Mouse (Mus musculus) neural tube, embryonic 11.5 days (tissue): Measurements from ENCODE around the gene Baat. TPM values are rescaled to one million over a fixed set of nuclear protein-coding genes. Genes with fewer than 3 reads are reported as not detected.
"Not testable (repeated sequence)": the region's sequence is repeated elsewhere in the genome, so short reads cannot be mapped to it uniquely, and the experiment has no call there.

Source experiments
- ATAC-seq: fragments of 200-750 bp; cut with Nextera tagmentation; 2 replicates; pipeline ENCODE4 v1.8.0; 2017; ENCODE audit warnings: moderate number of reproducible peaks, mild to moderate bottlenecking, moderate TSS enrichment, moderate library complexity; ENCODE audit not compliant: insufficient read depth, low FRiP score, low TSS enrichment
- DNase-seq: peaks from one replicate; pipeline ENCODE4 v3.0.0-alpha.2; 2015; ENCODE audit warnings: low spot score
- H3K27ac ChIP-seq: fragments of 300-500 bp; sonication (generic); 2 replicates; pipeline ENCODE4 v1.5.1; 2014; ENCODE audit warnings: low read depth, mild to moderate bottlenecking, low read length
- H3K27me3 ChIP-seq: fragments of 300-500 bp; sonication (generic); 2 replicates; pipeline ENCODE4 v1.6.1; 2014; ENCODE audit warnings: mild to moderate bottlenecking, low read length, mixed read lengths; ENCODE audit not compliant: control insufficient read depth, insufficient read depth
- H3K36me3 ChIP-seq: fragments of 300-500 bp; sonication (generic); 2 replicates; pipeline ENCODE4 v1.6.1; 2014; ENCODE audit warnings: mild to moderate bottlenecking, low read length, moderate library complexity, mixed read lengths; ENCODE audit not compliant: control insufficient read depth, insufficient read depth
- H3K4me1 ChIP-seq: fragments of 300-500 bp; sonication (generic); 2 replicates; pipeline ENCODE4 v1.6.1; 2014; ENCODE audit warnings: low read length, mixed read lengths; ENCODE audit not compliant: control insufficient read depth, insufficient read depth
- H3K4me2 ChIP-seq: fragments of 300-500 bp; sonication (generic); 2 replicates; pipeline ENCODE4 v1.6.1; 2014; ENCODE audit warnings: low read depth, mild to moderate bottlenecking, moderate library complexity
- H3K4me3 ChIP-seq: fragments of 300-500 bp; sonication (generic); 2 replicates; pipeline ENCODE4 v1.5.1; 2014; ENCODE audit warnings: low read depth, low read length
- H3K9ac ChIP-seq: fragments of 300-500 bp; sonication (generic); 2 replicates; pipeline ENCODE4 v1.6.1; 2014; ENCODE audit warnings: mild to moderate bottlenecking, low read length
- H3K9me3 ChIP-seq: fragments of 300-500 bp; sonication (generic); 2 replicates; pipeline ENCODE4 v1.6.1; 2016; ENCODE audit warnings: low read length; ENCODE audit not compliant: control insufficient read depth
- WGBS: fragments of 180-500 bp; shearing (Covaris S2); extraction: QIAGEN DNeasy Blood & Tissue Kit; methylation state at CpG from one replicate; pipeline ENCODE4 v1.1.7; 2014; 5-methylcytosine and 5-hydroxymethylcytosine counted together
- polyA plus RNA-seq: library from polyadenylated mRNA; unstranded; fragments of >200 nt; fragmentation: Nextera tagmentation; extraction: Ambion mirVana; gene quantifications from 2 replicates; pipeline ENCODE4 v1.2.1, GENCODE M21; 2014

Gene Baat
- polyA plus RNA-seq, 1 experiment from 2014 or later: 0.19 TPM

DNA sequence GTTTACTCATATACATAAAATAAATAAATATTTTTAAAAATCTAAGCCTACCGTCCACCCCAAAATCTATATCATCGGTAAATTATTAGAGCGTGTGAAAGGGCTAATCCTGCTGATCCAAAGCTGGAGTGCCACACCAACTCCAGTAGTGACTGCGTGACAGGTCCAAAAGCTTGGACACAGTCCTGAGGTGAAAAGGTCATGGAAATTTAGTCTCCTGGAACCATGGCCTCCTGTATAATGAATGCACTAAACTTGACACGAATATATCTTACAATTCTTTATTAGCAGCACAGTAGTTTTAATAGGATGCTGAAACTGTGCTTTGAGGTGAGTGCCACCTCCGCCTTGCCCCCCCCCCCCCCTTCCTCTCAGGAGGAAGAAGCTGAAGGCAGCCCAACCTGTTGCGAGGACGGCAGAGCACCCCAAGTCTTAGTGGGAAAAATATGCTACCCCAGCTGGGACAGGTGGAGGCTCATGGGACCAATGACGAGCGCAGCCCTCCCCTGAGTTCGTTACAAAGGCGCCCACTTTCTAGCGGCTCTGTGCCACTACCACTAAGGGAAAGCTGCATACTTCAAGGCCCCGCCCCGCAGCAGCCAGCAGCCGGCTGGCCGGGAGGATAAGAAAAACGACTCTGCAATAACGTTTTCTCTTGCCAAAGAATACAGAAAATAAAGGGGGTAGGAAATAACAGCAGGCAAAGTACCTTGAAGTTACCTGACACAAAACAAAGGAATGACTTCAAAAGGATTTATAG lies 28.1 kb downstream of the Baat start:
- ATAC-seq (peak; percentile 80; the same call in 1 of the 2 replicates), DNase-seq (peak; percentile 26)
- H3K27ac ChIP-seq: no peak overlapping the region
- 22% methylated on average over 19 of the region's 19 CpGs for WGBS
- no peaks in the 10 kb centered on the region for H3K27me3 ChIP-seq
- no peaks in the 10 kb centered on the region for H3K36me3 ChIP-seq
- no peaks in the 10 kb centered on the region for H3K4me1 ChIP-seq
- peak overlapping the region; percentile 28 for H3K4me2 ChIP-seq
- H3K4me3 ChIP-seq: no peak overlapping the region
- H3K9ac ChIP-seq: no peak overlapping the region
- no peaks in the 10 kb centered on the region for H3K9me3 ChIP-seq

DNA sequence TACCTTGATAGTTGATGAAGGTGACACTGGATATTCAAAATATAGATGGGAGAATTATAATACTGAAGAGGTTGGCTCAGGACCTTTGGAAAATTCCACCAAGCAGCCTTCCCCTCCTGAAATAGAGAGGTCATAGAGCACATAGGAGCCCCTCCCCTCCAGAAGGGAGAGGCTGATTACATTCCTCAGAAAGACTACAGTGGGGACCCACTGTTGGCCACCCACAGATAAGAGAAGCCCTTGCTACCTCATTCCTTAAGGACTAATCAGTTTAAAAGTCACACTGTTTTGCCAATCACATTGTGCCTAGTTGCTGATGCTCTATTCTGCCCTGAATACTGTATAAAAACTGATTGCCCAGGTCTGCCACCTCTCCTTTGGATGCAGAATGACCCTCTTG lies 31.8 kb downstream of the Baat start:
- DNase-seq (no peak), ATAC-seq (no peak)
- no peaks in the 10 kb centered on the region for H3K27me3 ChIP-seq
- H3K4me1 ChIP-seq: no peaks in the 10 kb centered on the region
- H3K4me2 ChIP-seq: no peak overlapping the region
- H3K9ac ChIP-seq: no peak overlapping the region
- H3K36me3 ChIP-seq: no peaks in the 10 kb centered on the region
- H3K9me3 ChIP-seq: no peaks in the 10 kb centered on the region
- H3K4me3 ChIP-seq: no peak overlapping the region
- H3K27ac ChIP-seq: no peak overlapping the region

DNA sequence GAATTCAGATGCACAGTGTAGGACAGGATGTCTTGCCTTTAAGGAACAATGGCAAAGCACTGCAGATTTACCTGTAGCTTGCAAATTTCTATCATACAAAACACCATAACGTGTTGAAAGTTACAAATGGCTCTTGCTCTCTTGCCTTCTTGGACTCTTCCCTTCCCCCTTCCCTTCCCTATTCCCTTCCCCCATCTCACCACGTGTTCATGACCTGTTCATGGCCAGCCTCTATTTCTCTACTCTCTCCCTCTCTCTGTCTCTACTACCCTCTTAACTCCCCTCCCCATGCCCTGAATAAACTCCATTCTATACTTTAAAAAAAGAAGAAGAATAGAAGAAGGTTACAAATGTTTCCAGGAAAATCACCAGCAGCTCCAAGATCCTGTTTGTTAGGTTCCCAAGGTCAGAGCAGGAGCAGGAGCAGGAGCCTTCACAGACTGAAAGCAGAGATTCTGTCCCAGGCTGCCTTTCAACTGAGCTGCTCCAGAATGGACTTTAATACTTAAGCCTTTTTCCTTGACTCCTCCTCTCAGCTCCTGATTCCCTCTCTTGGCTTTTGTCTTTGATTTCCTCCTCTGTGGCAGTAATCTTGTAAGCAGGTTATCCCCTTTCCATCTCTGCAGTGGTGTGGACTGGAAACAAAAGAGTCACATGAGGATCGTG lies 32.8 kb downstream of the Baat start, which contains the start of gene Acnat1:
Gene Acnat1 (minus strand): TSS at position 478 of the 666 bp plus-strand sequence.
- Histone ChIP-seq H3K4me1 (no peaks in the 10 kb centered on the region), H3K4me2 (no peak within 1 kb of the TSS), H3K36me3 (no peaks in the 10 kb centered on the region), H3K9me3 (no peaks in the 10 kb centered on the region), H3K4me3 (no peak within 1 kb of the TSS), H3K27ac (no peak within 1 kb of the TSS), H3K9ac (no peak within 1 kb of the TSS), H3K27me3 (no peaks in the 10 kb centered on the region)
- DNase-seq (no peak), ATAC-seq (no peak)
- WGBS: 58% methylated on average over 3 of the region's 3 CpGs

- Histone ChIP-seq H3K27me3 (no peaks in the 10 kb centered on the region), H3K27ac (no peak overlapping the region), H3K4me3 (no peak overlapping the region), H3K4me1 (no peaks in the 10 kb centered on the region), H3K9me3 (no peaks in the 10 kb centered on the region), H3K4me2 (no peak overlapping the region), H3K36me3 (no peaks in the 10 kb centered on the region), H3K9ac (no peak overlapping the region)
- whole genome bisulfite sequencing: 84% methylated on average over 3 of the region's 3 CpGs
- ATAC-seq: no peak
- DNase-seq: no peak
Observed at GRCm38 (mm10) chr4:49469435-49470151, 36.8 kb downstream of the Baat start.

DNA sequence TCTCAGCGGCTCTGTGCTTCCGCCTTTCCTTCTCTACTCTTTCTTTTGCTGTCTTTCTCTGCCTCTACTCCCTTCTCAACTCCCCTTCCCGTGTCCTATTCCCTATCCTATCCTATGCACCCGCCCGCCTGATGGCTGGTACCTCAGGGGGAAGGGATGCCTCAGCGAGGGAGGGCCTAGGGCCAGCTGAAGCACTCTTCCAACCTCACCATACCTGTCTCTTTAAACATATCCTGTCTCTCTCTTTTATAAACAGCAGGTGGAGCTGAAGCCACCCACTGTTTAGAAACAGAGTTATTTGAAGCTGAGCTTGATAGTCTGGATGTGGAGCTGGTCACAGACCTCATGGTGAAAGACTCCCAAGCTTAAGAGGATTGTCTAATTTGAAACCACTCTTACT lies 39.0 kb downstream of the Baat start:
- no peaks in the 10 kb centered on the region for H3K27me3 ChIP-seq
- WGBS: 90% methylated on average over 6 of the region's 6 CpGs
- no peak overlapping the region for H3K4me2 ChIP-seq
- no peak overlapping the region for H3K9ac ChIP-seq
- no peaks in the 10 kb centered on the region for H3K9me3 ChIP-seq
- no peaks in the 10 kb centered on the region for H3K36me3 ChIP-seq
- ATAC-seq: no peak
- H3K4me3 ChIP-seq: no peak overlapping the region
- no peak overlapping the region for H3K27ac ChIP-seq
- H3K4me1 ChIP-seq: no peaks in the 10 kb centered on the region
- DNase-seq: no peak

GRCm38 (mm10) chr4:49456171-49456570 lies 50.2 kb downstream of the Baat start:
- 70% methylated on average over 2 of the region's 2 CpGs for WGBS
- no peak overlapping the region for H3K4me2 ChIP-seq
- no peaks in the 10 kb centered on the region for H3K9me3 ChIP-seq
- no peaks in the 10 kb centered on the region for H3K27me3 ChIP-seq
- H3K36me3 ChIP-seq: no peaks in the 10 kb centered on the region
- H3K4me1 ChIP-seq: no peaks in the 10 kb centered on the region
- ATAC-seq (no peak), DNase-seq (no peak)
- no peak overlapping the region for H3K27ac ChIP-seq
- H3K4me3 ChIP-seq: no peak overlapping the region
- H3K9ac ChIP-seq: no peak overlapping the region

DNA sequence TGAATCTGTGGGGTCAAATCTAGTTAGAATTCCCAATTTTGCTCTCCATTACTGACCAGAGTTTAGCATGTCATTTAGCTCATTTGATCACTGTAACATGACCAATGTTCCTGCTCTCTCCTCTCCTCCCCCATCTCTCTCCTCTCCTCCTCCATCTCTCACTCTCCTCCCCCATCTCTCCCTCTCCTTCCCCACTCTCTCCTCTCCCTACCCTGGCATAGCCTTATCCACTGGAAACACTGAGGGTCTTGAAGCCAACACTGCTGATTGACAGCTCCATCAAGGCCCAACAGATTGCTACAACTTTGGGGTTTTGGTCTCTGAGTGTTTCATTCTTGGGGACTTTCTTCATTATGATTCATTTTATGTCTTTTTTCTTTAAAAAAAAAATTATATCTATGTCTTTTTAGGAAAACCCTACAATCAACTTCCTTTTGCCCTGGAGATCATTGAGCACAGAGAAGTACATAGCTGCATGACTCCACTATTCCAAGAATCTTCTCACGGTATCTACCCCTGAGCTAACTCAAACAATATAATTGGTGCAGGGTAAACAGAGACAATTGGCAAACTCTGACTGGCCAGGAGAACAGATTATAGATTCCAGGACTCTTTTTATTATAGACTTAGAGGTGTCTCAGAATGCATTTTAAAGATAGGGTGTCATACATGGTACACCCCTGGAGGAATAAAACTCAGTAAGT lies 54.4 kb downstream of the Baat start:
- Histone ChIP-seq H3K27ac (no peak overlapping the region), H3K4me1 (no peaks in the 10 kb centered on the region), H3K4me3 (no peak overlapping the region), H3K9me3 (no peaks in the 10 kb centered on the region), H3K27me3 (no peaks in the 10 kb centered on the region), H3K4me2 (no peak overlapping the region), H3K9ac (no peak overlapping the region), H3K36me3 (no peaks in the 10 kb centered on the region)
- 85% methylated on average over 1 of the region's 1 CpGs for WGBS
- ATAC-seq: no peak
- no peak for DNase-seq

- not testable (repeated sequence) for DNase-seq, H3K27ac ChIP-seq, H3K36me3 ChIP-seq, H3K9ac ChIP-seq, H3K4me2 ChIP-seq, H3K9me3 ChIP-seq, ATAC-seq, H3K4me1 ChIP-seq, H3K4me3 ChIP-seq, H3K27me3 ChIP-seq
- no CpG with 5 or more reads among the region's 1 CpGs for WGBS
Observed at GRCm38 (mm10) chr4:49451133-49451847, 55.1 kb downstream of the Baat start.
